Mouse (Mus musculus) small intestine, adult 2 months (tissue): ENCODE measurements around the gene Ick. TPM values are rescaled to one million over a fixed set of nuclear protein-coding genes. Genes with fewer than 3 reads are reported as not detected.

ENCODE experiments used
- H3K27ac ChIP-seq: fragments of 200-500 bp; 2 replicates; pipeline ENCODE4 v1.5.1; 2012; ENCODE audit warnings: low read depth, low read length, control low read depth, inconsistent platforms; ENCODE audit not compliant: insufficient read depth
- H3K27me3 ChIP-seq: fragments of 200-500 bp; 2 replicates; pipeline ENCODE4 v1.6.1; 2012; ENCODE audit warnings: mild to moderate bottlenecking, moderate library complexity, low read length, inconsistent platforms; ENCODE audit not compliant: control insufficient read depth, insufficient read depth
- H3K36me3 ChIP-seq: fragments of 200-500 bp; 2 replicates; pipeline ENCODE4 v1.6.1; 2012; ENCODE audit warnings: mild to moderate bottlenecking, low read length, control low read depth, inconsistent platforms; ENCODE audit not compliant: control insufficient read depth, insufficient read depth
- H3K4me1 ChIP-seq: fragments of 200-500 bp; 2 replicates; pipeline ENCODE4 v1.6.1; 2012; ENCODE audit warnings: low read length, inconsistent platforms, mixed read lengths; ENCODE audit not compliant: control insufficient read depth, insufficient read depth, insufficient read length
- H3K4me3 ChIP-seq: fragments of 200-500 bp; 2 replicates; pipeline ENCODE4 v1.5.1; 2012; ENCODE audit warnings: low read depth, mild to moderate bottlenecking, control low read depth, inconsistent platforms, low read length, moderate library complexity
- CTCF ChIP-seq: fragments of 200-500 bp; IDR thresholded peaks from 2 replicates; pipeline ENCODE4 v1.5.1; 2012; ENCODE audit warnings: low read depth, mild to moderate bottlenecking, control low read depth, inconsistent platforms, low read length, moderate library complexity, mixed read lengths; ENCODE audit not compliant: insufficient replicate concordance, insufficient read length; ENCODE audit errors: extremely low read depth
- POLR2A ChIP-seq: fragments of 200-500 bp; IDR thresholded peaks from 2 replicates; pipeline ENCODE4 v1.6.1; 2012; ENCODE audit warnings: low read depth, mild to moderate bottlenecking, control low read depth, inconsistent platforms, low read length, moderate library complexity
- WGBS: fragments of 180-500 bp; shearing (Covaris S2); methylation state at CpG from one replicate; pipeline ENCODE4 v1.1.7; 2018; 5-methylcytosine and 5-hydroxymethylcytosine counted together
- polyA plus RNA-seq: library from polyadenylated mRNA; depleted of rRNA; stranded (reverse); fragments of >200 nt; gene quantifications from 2 replicates; pipeline ENCODE4 v1.2.3, GENCODE M21; 2012; rRNA removed

Ick gene
- polyA plus RNA-seq, 1 experiment: 19.8 TPM

DNA sequence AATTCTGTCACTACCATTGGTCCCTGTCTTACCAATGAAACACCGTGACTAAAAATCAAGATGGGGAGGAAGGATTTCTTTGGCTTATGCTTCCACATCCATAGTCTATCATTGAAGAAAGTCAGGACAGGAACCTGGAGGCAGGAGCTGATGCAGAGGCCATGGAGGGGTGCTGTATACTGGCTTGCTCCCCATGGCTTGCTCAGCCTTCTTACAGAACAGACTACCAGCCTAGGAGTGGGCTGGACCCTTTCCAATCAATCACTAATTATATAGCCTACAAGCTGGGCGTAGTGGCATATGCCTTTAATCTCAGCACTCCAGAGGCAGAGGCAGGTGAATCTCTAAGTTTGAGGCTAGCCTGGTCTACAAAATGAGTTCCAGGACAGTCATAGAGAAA, 101.8 kb downstream of the Ick start:
- H3K27me3 ChIP-seq: no peaks in the 10 kb centered on the region
- H3K36me3 ChIP-seq: peaks cover 2% of the 10 kb centered on the region; the same call in 1 of the 2 replicates
- WGBS: 94% methylated on average over 2 of the region's 2 CpGs
- H3K27ac ChIP-seq: no peak overlapping the region
- peaks cover 12% of the 10 kb centered on the region for H3K4me1 ChIP-seq
- no peak overlapping the region for H3K4me3 ChIP-seq
- TF ChIP-seq POLR2A (no peak), CTCF (no peak)

DNA sequence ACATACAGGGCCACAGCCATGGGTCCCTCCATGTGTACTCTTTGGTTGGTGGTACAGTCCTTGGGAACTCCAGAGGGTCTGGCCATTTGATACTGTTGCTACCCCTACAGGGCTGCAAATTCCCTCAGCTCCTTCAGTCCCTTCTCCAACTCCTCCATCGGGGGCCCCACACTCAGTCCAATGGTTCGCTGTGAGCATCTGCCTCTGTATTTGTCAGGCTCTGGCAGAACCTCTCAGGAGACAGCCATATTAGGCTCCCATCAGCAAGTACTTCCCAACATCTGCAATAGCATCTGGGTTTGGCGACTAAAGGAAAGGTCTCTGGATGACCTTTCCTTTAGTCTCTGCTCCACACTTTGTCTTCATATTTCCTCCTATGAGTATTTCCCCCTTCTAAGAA, 102.5 kb downstream of the Ick start:
- Histone ChIP-seq H3K27ac (no peak overlapping the region), H3K27me3 (no peaks in the 10 kb centered on the region), H3K4me1 (peaks cover 12% of the 10 kb centered on the region), H3K4me3 (no peak overlapping the region), H3K36me3 (peaks cover 2% of the 10 kb centered on the region; the same call in 1 of the 2 replicates)
- TF ChIP-seq CTCF (no peak), POLR2A (no peak)
- 96% methylated on average over 3 of the region's 3 CpGs for WGBS

DNA sequence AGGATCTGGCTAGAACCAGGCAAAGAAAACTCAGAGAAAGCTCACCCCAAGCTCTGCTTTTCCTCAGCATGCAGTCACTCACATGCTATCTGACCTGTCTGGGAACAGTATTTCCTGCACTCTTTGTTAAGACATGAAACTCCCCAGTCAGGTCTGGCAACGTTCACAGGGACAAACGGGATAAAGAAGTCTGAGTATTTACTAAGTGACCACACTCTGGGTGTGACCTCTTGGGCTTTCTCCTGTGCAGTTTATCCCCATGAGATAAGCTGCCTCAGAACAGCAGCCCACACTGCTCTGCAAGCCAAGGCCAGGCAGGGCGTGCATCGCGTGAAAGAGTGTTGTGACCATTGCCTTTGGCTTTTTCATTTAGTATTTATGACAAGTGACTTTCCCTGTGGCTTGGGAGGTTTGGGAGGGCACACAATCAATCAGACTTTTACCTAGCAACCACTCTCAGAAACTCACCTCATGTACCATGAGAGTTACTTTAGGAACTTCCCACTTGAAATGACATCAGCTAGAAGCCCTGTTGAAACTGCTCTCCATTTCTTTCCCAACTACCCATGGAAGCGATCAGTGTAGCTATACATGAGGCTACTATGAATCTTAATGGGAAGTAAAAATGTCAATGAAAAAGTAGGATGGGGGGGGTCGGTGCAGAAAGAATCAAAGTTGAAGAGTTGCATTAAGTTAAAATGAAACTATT, 103.5 kb downstream of the Ick start:
- WGBS: 42% methylated on average over 7 of the region's 7 CpGs
- Histone ChIP-seq H3K27me3 (no peaks in the 10 kb centered on the region), H3K36me3 (peaks cover 2% of the 10 kb centered on the region; the same call in 1 of the 2 replicates), H3K4me1 (peaks cover 12% of the 10 kb centered on the region), H3K4me3 (no peak overlapping the region), H3K27ac (no peak overlapping the region)
- TF ChIP-seq CTCF (no peak), POLR2A (no peak)

DNA sequence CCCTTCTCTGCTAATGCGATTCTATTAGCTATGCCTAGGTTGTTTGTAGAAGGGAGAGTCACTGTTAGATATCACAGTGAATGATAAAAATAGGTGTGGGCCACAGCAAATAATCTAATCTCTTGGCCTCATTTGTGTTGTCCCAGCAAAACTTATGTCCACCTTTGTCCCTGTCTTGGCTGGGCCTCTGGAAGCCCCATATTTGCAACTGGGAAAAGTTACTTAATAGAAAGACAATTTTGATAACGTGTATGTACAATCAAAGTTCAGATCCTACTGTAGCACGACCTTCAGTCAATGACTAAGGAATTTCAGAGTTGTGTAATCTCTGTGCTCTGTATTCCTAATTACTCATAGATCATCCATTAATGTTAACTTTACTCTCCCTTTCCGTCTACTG, 108.1 kb downstream of the Ick start:
- WGBS: 23% methylated on average over 4 of the region's 4 CpGs
- Histone ChIP-seq H3K4me1 (peaks cover 22% of the 10 kb centered on the region), H3K27ac (no peak overlapping the region), H3K27me3 (no peaks in the 10 kb centered on the region), H3K4me3 (no peak overlapping the region), H3K36me3 (no peaks in the 10 kb centered on the region)
- TF ChIP-seq POLR2A (no peak), CTCF (no peak)

Other genes with a start within 250 kb of the Ick start
- 6.0 and 11.2 TPM in 2 replicates for gene Elovl5, start 191.8 kb upstream of the Ick start, polyA plus RNA-seq
- gene Gcm1, start 57.3 kb upstream of the Ick start, polyA plus RNA-seq: not detected in 2 replicates
- 54.1 and 74.3 TPM in 2 replicates for gene Fbxo9, start 127 bp upstream of the Ick start, polyA plus RNA-seq
- gene Gsta4, start 73.6 kb downstream of the Ick start, polyA plus RNA-seq: 6.3 and 66.9 TPM in 2 replicates
- 14.6 and 148 TPM in 2 replicates for gene Gsta1, start 121.5 kb downstream of the Ick start, polyA plus RNA-seq
- 0.90 and 11.6 TPM in 2 replicates for gene Gm3776, start 147.9 kb downstream of the Ick start, polyA plus RNA-seq
- gene Gm10639, start 180.7 kb downstream of the Ick start, polyA plus RNA-seq: 0.17 TPM in 1 of 2 replicates, not detected in the other
- not detected in 2 replicates for gene Omt2a, start 205.6 kb downstream of the Ick start, polyA plus RNA-seq
- not detected in 2 replicates for gene Omt2b, start 218.4 kb downstream of the Ick start, polyA plus RNA-seq
- 0.71 TPM in 1 of 2 replicates, not detected in the other for gene Gsta2, start 246.6 kb downstream of the Ick start, polyA plus RNA-seq